Mouse (Mus musculus) hindbrain, postnatal 0 days (tissue): Measurements from ENCODE around the gene Wtip. TPM values are rescaled to one million over a fixed set of nuclear protein-coding genes. Genes with fewer than 3 reads are reported as not detected.
"Not testable (repeated sequence)": the region's sequence is repeated elsewhere in the genome, so short reads cannot be mapped to it uniquely, and the experiment has no call there.

Source experiments
- ATAC-seq: fragments of 200-750 bp; cut with Nextera tagmentation; 2 replicates; pipeline ENCODE4 v1.8.0; 2017; ENCODE audit warnings: mild to moderate bottlenecking, moderate TSS enrichment, moderate library complexity
- DNase-seq: peaks from one replicate; pipeline ENCODE4 v3.0.0-alpha.2; 2015; ENCODE audit warnings: low spot score
- H3K27ac ChIP-seq: fragments of 300-500 bp; sonication (generic); 2 replicates; pipeline ENCODE4 v1.5.1; 2014; ENCODE audit warnings: mild to moderate bottlenecking
- H3K27me3 ChIP-seq: fragments of 300-500 bp; sonication (generic); 2 replicates; pipeline ENCODE4 v1.6.1; 2014; ENCODE audit warnings: low read length, mixed read lengths; ENCODE audit not compliant: insufficient read depth
- H3K36me3 ChIP-seq: fragments of 300-500 bp; sonication (generic); 2 replicates; pipeline ENCODE4 v1.6.1; 2014; ENCODE audit warnings: low read length, mixed read lengths; ENCODE audit not compliant: insufficient read depth
- H3K4me1 ChIP-seq: fragments of 300-500 bp; sonication (generic); 2 replicates; pipeline ENCODE4 v1.6.1; 2014; ENCODE audit warnings: antibody characterized with exemption, low read length, mixed read lengths; ENCODE audit not compliant: insufficient read depth
- H3K4me2 ChIP-seq: fragments of 300-500 bp; sonication (generic); 2 replicates; pipeline ENCODE4 v1.6.1; 2014; ENCODE audit warnings: low read depth, mild to moderate bottlenecking, low read length, moderate library complexity, mixed read lengths
- H3K4me3 ChIP-seq: fragments of 300-500 bp; sonication (generic); 2 replicates; pipeline ENCODE4 v1.5.1; 2014; ENCODE audit warnings: low read length
- H3K9ac ChIP-seq: fragments of 300-500 bp; sonication (generic); replicated peaks from 2 replicates; pipeline ENCODE4 v1.6.1; 2014; ENCODE audit warnings: mild to moderate bottlenecking, low read length, moderate library complexity, mixed read lengths
- H3K9me3 ChIP-seq: fragments of 300-500 bp; sonication (generic); 2 replicates; pipeline ENCODE4 v1.6.1; 2016; ENCODE audit warnings: low read length, mixed read lengths
- CTCF ChIP-seq: IDR thresholded peaks from 2 replicates; pipeline ENCODE4 v1.5.1; 2016; ENCODE audit warnings: antibody characterized with exemption, control low read depth, low read depth
- WGBS: fragments of 180-500 bp; shearing (Covaris S2); extraction: QIAGEN DNeasy Blood & Tissue Kit; methylation state at CpG from one replicate; pipeline ENCODE4 v1.1.7; 2014; 5-methylcytosine and 5-hydroxymethylcytosine counted together
- polyA plus RNA-seq: library from polyadenylated mRNA; unstranded; fragments of >200 nt; fragmentation: Nextera tagmentation; extraction: Ambion mirVana; gene quantifications from 2 replicates; pipeline ENCODE4 v1.2.1, GENCODE M21; 2015
- total RNA-seq: library from RNA; depleted of rRNA; stranded (reverse); fragments of >200 nt; gene quantifications from 2 replicates; pipeline ENCODE4 v1.2.3, GENCODE M21; 2014; rRNA removed

The Wtip gene
- total RNA-seq (28.8 and 33.9 TPM in 2 replicates), polyA plus RNA-seq (2.8 and 3.2 TPM in 2 replicates)

DNA sequence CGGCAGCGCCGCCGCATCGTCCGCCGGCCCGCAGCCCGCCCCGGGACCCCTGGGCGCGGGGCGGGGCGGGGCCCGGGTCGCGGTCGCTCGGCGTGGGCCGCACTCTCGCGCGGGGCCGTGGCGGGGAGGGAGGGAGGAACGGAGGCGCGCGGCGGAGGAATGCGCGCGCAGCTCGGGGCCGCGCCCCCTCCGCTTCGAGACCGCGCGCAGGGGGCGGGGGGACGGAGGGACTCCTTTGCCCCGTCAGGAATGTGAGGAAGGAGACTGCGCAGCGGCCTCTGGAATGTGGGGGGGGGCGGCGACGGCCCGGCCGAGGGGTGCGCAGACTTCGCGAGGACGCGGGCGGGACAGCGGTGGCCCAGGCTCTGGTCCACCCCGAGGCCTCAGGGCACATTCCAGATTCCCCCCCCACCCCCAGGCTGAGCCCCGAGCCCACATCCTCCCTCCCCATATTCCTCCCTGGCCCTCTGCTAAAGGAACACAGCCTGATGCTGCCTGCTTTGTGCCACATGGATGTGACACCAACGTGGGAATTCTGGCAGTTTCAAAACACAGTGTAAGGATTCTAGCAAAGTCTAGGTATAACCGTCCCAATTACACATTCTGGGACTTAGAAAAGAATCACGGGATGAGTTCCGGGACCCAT is at the start of gene Wtip:
Gene Wtip (minus strand): TSS at position 152 of the 646 bp plus-strand sequence.
- WGBS, result 2% methylated on average over 33 of the region's 65 CpGs
- H3K4me2 ChIP-seq, result peak within 1 kb of the TSS; percentile 60
- DNase-seq, result peak; percentile 91

DNA sequence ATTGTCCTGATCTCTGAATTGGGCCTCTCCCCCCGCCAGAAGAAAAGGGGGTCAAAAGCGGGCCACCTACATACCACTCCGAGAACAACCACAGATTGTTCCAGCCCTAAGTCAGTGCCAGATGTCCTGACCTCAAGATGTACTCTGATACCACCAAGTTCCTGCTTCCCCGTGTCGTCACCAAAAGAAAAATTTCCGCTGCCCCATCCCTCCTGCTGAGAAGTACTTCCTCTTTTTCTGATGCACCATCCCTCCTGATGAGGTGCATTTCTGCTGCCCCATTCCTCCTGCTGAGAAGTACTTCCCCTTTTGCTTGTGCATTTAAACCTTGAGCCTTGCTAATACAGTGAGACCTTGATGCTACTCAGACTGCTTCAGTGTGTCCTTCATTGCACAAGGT is 43.2 kb upstream of the Wtip start:
- WGBS, result 81% methylated on average over 6 of the region's 6 CpGs
- not testable (repeated sequence) for ATAC-seq, H3K36me3 ChIP-seq, H3K4me2 ChIP-seq, DNase-seq, H3K4me1 ChIP-seq, H3K9me3 ChIP-seq, H3K27me3 ChIP-seq, H3K4me3 ChIP-seq, H3K27ac ChIP-seq, H3K9ac ChIP-seq

More for the DNA sequence above, at the start of gene Wtip:
- Histone ChIP-seq H3K27me3 (no peaks in the 10 kb centered on the region), H3K4me1 (no peaks in the 10 kb centered on the region), H3K27ac (peak within 1 kb of the TSS; percentile 83), H3K4me3 (peak within 1 kb of the TSS; percentile 80), H3K9me3 (no peaks in the 10 kb centered on the region), H3K9ac (peak within 1 kb of the TSS; percentile 88), H3K36me3 (no peaks in the 10 kb centered on the region)
- peak; percentile 87 for ATAC-seq
- TF ChIP-seq CTCF, result no peak

DNA sequence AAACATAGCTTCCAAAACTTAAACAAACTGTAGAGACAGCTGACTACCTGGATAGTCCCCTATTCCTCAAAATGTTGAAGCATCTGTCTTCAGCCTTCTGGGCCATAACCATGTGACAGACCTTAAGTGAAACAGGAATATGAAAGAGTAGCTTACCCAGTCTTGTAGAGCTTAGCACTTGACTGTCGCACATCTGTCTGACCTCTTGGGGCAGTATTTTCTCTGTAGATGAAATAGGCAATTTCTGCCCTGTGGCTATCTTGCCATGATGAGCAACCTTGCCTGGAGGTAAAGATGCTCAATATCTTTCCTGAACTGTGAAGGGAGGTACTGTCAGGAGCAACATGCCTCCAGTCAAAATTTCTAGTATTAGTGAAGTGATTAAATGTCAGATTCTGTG is 39.2 kb upstream of the Wtip start:
- TF ChIP-seq CTCF, result no peak
- Histone ChIP-seq H3K27me3 (no peaks in the 10 kb centered on the region), H3K4me1 (no peaks in the 10 kb centered on the region), H3K36me3 (no peaks in the 10 kb centered on the region), H3K9ac (no peak overlapping the region), H3K4me2 (no peak overlapping the region), H3K4me3 (no peak overlapping the region), H3K27ac (no peak overlapping the region), H3K9me3 (no peaks in the 10 kb centered on the region)
- no peak for ATAC-seq
- WGBS, result 59% methylated on average over 1 of the region's 1 CpGs
- no peak for DNase-seq

DNA sequence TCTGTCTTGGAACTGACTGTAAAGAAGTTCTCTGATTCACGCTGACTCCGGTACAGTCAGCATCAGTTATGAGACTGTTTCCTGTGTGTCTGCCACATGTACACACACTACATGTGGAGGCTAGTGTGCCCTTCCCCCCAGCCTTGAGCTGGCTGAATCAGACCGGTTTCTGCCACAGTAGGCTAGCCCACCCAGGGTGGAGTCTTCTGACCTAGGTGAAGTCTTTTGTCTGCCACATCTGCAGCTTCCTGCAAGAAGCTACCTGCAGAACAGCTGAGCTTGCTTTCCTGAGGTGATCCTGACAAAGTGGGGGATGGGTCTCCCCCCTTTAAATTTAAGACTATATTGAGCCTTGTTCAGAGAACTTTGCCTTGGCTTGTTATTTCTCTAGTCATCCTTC is 36.4 kb upstream of the Wtip start, which contains the start of gene Uba2:
Gene Uba2 (minus strand): TSS at position 146 of the 400 bp plus-strand sequence.
- Histone ChIP-seq H3K27ac (peak within 1 kb of the TSS; percentile 84), H3K4me3 (peak within 1 kb of the TSS; percentile 98), H3K36me3 (peaks cover 5% of the 10 kb centered on the region; the same call in 1 of the 2 replicates), H3K9ac (peak within 1 kb of the TSS; percentile 81), H3K4me2 (peak within 1 kb of the TSS; percentile 76), H3K4me1 (no peaks in the 10 kb centered on the region), H3K9me3 (no peaks in the 10 kb centered on the region), H3K27me3 (no peaks in the 10 kb centered on the region)
- ATAC-seq, result no peak
- no peak for DNase-seq
- TF ChIP-seq CTCF, result no peak
- WGBS, result 80% methylated on average over 3 of the region's 3 CpGs

DNA sequence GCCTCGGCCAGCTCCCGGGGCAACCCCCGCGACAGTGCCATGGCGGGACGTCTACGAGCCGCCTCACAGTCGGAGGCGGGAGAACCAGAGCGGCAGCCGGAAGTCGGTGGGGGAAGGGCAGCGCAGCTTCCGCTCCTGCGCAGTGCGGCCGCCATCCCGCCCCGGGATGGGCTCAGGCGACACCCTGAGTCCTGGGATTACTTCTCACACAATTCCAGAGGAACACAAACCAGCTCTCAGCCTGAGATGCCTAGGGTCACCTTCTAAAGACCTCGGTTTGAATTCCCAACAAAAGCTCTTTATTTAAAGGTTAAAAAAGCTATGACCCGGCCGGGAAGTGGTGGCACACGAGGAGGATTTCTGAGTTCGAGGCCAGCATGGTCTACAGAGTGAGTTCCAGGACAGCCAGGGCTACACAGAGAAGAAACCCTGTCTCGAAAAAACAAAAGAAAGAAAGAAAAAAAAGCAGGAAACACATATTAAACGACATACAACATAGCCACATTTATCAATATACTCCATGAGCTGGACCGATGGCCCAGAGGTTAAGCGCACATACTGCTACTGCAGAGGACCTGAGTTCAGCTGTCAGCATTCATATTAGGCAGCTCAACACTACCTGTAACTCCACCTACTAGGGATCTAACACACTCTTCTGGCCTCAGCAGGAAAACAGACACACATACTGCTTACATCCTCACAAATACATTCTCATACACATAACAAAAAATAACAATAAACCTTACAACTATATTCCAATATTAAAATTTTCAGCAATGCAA is 35.6 kb upstream of the Wtip start:
- ATAC-seq (peak; percentile 97), DNase-seq (peak; percentile 94)
- no peaks in the 10 kb centered on the region for H3K4me1 ChIP-seq
- peak overlapping the region; percentile 76 for H3K4me2 ChIP-seq
- WGBS, result 10% methylated on average over 30 of the region's 30 CpGs
- H3K9ac ChIP-seq, result peak overlapping the region; percentile 81
- no peaks in the 10 kb centered on the region for H3K27me3 ChIP-seq
- no peaks in the 10 kb centered on the region for H3K9me3 ChIP-seq
- no peak for TF ChIP-seq CTCF
- H3K4me3 ChIP-seq, result peak overlapping the region; percentile 98
- H3K36me3 ChIP-seq, result peaks cover 9% of the 10 kb centered on the region
- H3K27ac ChIP-seq, result peak overlapping the region; percentile 84

DNA sequence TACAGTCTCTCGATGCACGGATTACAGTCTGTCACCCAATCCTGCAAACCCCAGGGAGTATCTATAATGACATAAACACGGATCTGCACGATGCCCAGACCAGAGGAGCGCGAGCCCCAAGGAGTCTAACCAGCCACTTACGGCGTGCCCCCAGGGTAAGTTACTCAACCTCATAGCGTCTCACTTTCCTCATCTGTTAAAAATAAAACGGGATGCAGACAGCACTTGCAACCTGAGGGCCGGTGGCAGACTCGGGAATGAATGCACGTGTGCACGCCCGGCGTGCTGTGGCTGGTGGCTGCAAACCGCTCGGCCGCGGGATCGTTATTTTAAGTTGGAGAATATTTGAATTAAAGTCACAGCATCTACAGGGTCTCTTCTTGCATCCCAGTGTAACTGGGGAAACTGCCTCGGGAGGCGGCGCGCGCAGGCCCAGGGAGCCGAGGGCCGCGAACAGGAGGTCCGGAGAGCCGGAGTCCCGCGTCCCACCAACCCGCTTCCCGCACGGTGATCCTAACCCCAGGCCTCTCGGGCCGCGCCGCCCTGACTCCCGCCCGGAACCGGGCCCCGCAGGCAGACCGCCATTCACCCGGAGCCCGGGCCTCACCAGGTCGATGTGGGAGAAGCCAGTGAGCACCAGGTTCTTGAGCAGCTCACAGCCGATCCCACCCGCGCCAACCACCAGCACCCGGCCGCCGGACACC is 34.9 kb upstream of the Wtip start:
- Histone ChIP-seq H3K4me3 (peak overlapping the region; percentile 98), H3K9ac (peak overlapping the region; percentile 81), H3K27ac (peak overlapping the region; percentile 84), H3K36me3 (peaks cover 16% of the 10 kb centered on the region), H3K4me1 (no peaks in the 10 kb centered on the region), H3K4me2 (peak overlapping the region; percentile 76), H3K27me3 (no peaks in the 10 kb centered on the region), H3K9me3 (no peaks in the 10 kb centered on the region)
- under 1% methylated on average over 54 of the region's 54 CpGs for WGBS
- no peak for TF ChIP-seq CTCF
- ATAC-seq (peak; percentile 7), DNase-seq (peak; percentile 25)
